Mouse (Mus musculus) bone marrow macrophage, adult 2 months (primary cell): ENCODE measurements around the gene Lrrc28.

Source experiments
- CTCF ChIP-seq: IDR thresholded peaks from 2 replicates; pipeline ENCODE4 v1.5.1; 2012; ENCODE audit warnings: low read depth, mild to moderate bottlenecking, low read length, moderate library complexity
- POLR2A ChIP-seq: IDR thresholded peaks from 2 replicates; pipeline ENCODE4 v1.6.1; 2012; ENCODE audit warnings: mild to moderate bottlenecking, low read depth, low read length, borderline replicate concordance

DNA sequence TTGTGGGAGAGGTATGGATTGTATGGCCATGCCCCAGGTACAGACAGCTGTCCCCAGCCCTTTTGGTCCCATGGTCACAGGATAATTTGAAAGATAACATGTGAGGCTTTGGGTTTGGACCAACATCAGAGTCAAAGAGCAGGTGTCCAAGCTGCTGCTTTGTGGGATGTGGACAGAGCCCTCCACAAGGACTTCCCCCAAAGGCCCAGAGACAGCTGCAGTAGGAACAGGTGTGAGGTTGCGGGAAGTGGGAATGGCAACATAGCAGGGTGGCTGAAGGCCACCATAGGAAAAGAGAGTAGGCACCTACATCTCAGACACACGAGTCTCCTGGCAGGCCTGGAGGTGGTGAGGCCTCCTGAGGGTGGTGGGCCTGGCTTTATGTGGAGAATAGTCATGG, 178.7 kb downstream of the Lrrc28 start:
- TF ChIP-seq POLR2A (no peak), CTCF (no peak)
